Mouse (Mus musculus) myocyte (in vitro differentiated cells): ENCODE results near the gene a. TPM values are rescaled to one million over a fixed set of nuclear protein-coding genes. Genes with fewer than 3 reads are reported as not detected.

ENCODE experiments used
- H3K27me3 ChIP-seq: one replicate; pipeline ENCODE4 v1.6.1; 2011; ENCODE audit not compliant: control insufficient read depth, insufficient read depth, insufficient read length
- H3K36me3 ChIP-seq: one replicate; pipeline ENCODE4 v1.6.1; 2011; ENCODE audit not compliant: control insufficient read depth, insufficient read depth
- H3K4me2 ChIP-seq: one replicate; pipeline ENCODE4 v1.6.1; 2011; ENCODE audit warnings: low read depth, control low read depth
- H3K4me3 ChIP-seq: one replicate; pipeline ENCODE4 v1.5.1; 2011; ENCODE audit warnings: mild to moderate bottlenecking, control low read depth, moderate library complexity
- H3K79me2 ChIP-seq: one replicate; pipeline ENCODE4 v1.6.1; 2011; ENCODE audit not compliant: control insufficient read depth, insufficient read depth
- H3ac ChIP-seq: one replicate; pipeline ENCODE4 v1.6.1; 2011; ENCODE audit not compliant: control insufficient read depth, insufficient read length
- CEBPB ChIP-seq: IDR thresholded peaks from 2 replicates; pipeline ENCODE4 v1.6.1; 2011; ENCODE audit warnings: mild to moderate bottlenecking, moderate library complexity; ENCODE audit not compliant: poor library complexity, insufficient read depth, severe bottlenecking
- E2F4 ChIP-seq: IDR thresholded peaks from one replicate; pipeline ENCODE4 v1.6.1; 2011; ENCODE audit warnings: mild to moderate bottlenecking, control low read depth, moderate library complexity; ENCODE audit not compliant: insufficient read depth
- MAX ChIP-seq: IDR thresholded peaks from one replicate; pipeline ENCODE4 v1.6.1; 2011; ENCODE audit warnings: low read depth, mild to moderate bottlenecking, control low read depth
- MYOD1 ChIP-seq, 3 experiments: IDR thresholded peaks; one replicate each; pipeline ENCODE4 v1.6.1; 2011; ENCODE audit warnings: control low read depth in 2 of 3, low read depth in 2 of 3, mild to moderate bottlenecking in 2 of 3, moderate library complexity in 1 of 3; ENCODE audit not compliant: insufficient read length in 2 of 3, control insufficient read depth in 1 of 3
- MYOG ChIP-seq, 3 experiments: IDR thresholded peaks; one replicate each; pipeline ENCODE4 v1.6.1; 2011; ENCODE audit warnings: control low read depth in 2 of 3, low read depth in 2 of 3, mild to moderate bottlenecking in 2 of 3; ENCODE audit not compliant: insufficient read length in 2 of 3, control insufficient read depth in 1 of 3, insufficient read depth in 1 of 3
- POLR2A ChIP-seq: IDR thresholded peaks from one replicate; pipeline ENCODE4 v1.6.1; 2011; ENCODE audit warnings: low read depth, mild to moderate bottlenecking, control low read depth, moderate library complexity; ENCODE audit not compliant: insufficient read length
- POLR2AphosphoS2 ChIP-seq: IDR thresholded peaks from one replicate; pipeline ENCODE4 v1.6.1; 2011; ENCODE audit warnings: low read depth, control low read depth; ENCODE audit not compliant: insufficient read length
- REST ChIP-seq: IDR thresholded peaks from one replicate; pipeline ENCODE4 v1.6.1; 2011; ENCODE audit warnings: mild to moderate bottlenecking, control low read depth, moderate library complexity; ENCODE audit not compliant: insufficient read depth, insufficient read length
- SRF ChIP-seq: IDR thresholded peaks from one replicate; pipeline ENCODE4 v1.6.1; 2011; ENCODE audit warnings: low read depth; ENCODE audit not compliant: control insufficient read depth, insufficient read length
- TCF12 ChIP-seq: IDR thresholded peaks from one replicate; pipeline ENCODE4 v1.6.1; 2011; ENCODE audit warnings: mild to moderate bottlenecking, control low read depth; ENCODE audit not compliant: poor library complexity, insufficient read depth, severe bottlenecking
- TCF3 ChIP-seq: IDR thresholded peaks from one replicate; pipeline ENCODE4 v1.6.1; 2011; ENCODE audit warnings: low read depth, control low read depth; ENCODE audit not compliant: insufficient read length
- USF1 ChIP-seq: IDR thresholded peaks from one replicate; pipeline ENCODE4 v1.6.1; 2011; ENCODE audit warnings: low read depth, mild to moderate bottlenecking, control low read depth, moderate library complexity
- polyA plus RNA-seq: library from polyadenylated mRNA; unstranded; fragments of >200 nt; fragmentation: generic; extraction: Trizol; gene quantifications from one replicate; pipeline ENCODE4 v1.2.1, GENCODE M21; 2012; ENCODE audit warnings: missing spikeins

a gene
- polyA plus RNA-seq, 1 experiment = not detected

GRCm38 (mm10) chr2:154749046-154750036, 41.9 kb upstream of the a start:
- H3K79me2 ChIP-seq = no peaks in the 10 kb centered on the region
- no peak overlapping the region for H3K4me2 ChIP-seq
- no peaks in the 10 kb centered on the region for H3K27me3 ChIP-seq
- TF ChIP-seq CEBPB (no peak), MAX (no peak), USF1 (no peak), REST (no peak), MYOD1 (IDR thresholded peaks at IDR 0.05; ENCODE audit: control insufficient read depth in 1 of 3, insufficient read length in 2 of 3, low read depth in 2 of 3) (no peak), E2F4 (no peak), SRF (no peak), TCF3 (no peak), POLR2A (no peak), MYOG (IDR thresholded peaks at IDR 0.05; ENCODE audit: control insufficient read depth in 1 of 3, insufficient read depth in 1 of 3, insufficient read length in 2 of 3, low read depth in 2 of 3) (no peak)
- no peak overlapping the region for H3K4me3 ChIP-seq
- H3K36me3 ChIP-seq = no peaks in the 10 kb centered on the region
- no peak overlapping the region for H3ac ChIP-seq

- no peaks in the 10 kb centered on the region for H3K36me3 ChIP-seq
- H3K79me2 ChIP-seq = no peaks in the 10 kb centered on the region
- no peaks in the 10 kb centered on the region for H3K27me3 ChIP-seq
- H3K4me2 ChIP-seq = peak overlapping the region; percentile 37
- no peak overlapping the region for H3K4me3 ChIP-seq
- no peak for TF ChIP-seq E2F4
- TF ChIP-seq MYOD1 (IDR thresholded peaks at IDR 0.05; ENCODE audit: control insufficient read depth in 1 of 3, insufficient read length in 2 of 3, low read depth in 2 of 3) = no peak
- TF ChIP-seq TCF12 = no peak
- no peak overlapping the region for H3ac ChIP-seq
Measured at GRCm38 (mm10) chr2:154751924-154752323, 39.3 kb upstream of the a start.

GRCm38 (mm10) chr2:154754068-154754560, 37.1 kb upstream of the a start:
- no peaks in the 10 kb centered on the region for H3K79me2 ChIP-seq

GRCm38 (mm10) chr2:154755791-154756190, 35.4 kb upstream of the a start:
- H3K4me2 ChIP-seq = no peak overlapping the region
- H3K79me2 ChIP-seq = no peaks in the 10 kb centered on the region
- TF ChIP-seq TCF3 (no peak), POLR2A (no peak), MYOD1 (IDR thresholded peaks at IDR 0.05; ENCODE audit: control insufficient read depth in 1 of 3, insufficient read length in 2 of 3, low read depth in 2 of 3) (no peak), SRF (no peak), USF1 (no peak), MAX (no peak), CEBPB (no peak), POLR2AphosphoS2 (no peak), REST (no peak), MYOG (IDR thresholded peaks at IDR 0.05; ENCODE audit: control insufficient read depth in 1 of 3, insufficient read depth in 1 of 3, insufficient read length in 2 of 3, low read depth in 2 of 3) (no peak), TCF12 (no peak), E2F4 (no peak)
- no peak overlapping the region for H3K4me3 ChIP-seq
- no peak overlapping the region for H3ac ChIP-seq
- H3K36me3 ChIP-seq = no peaks in the 10 kb centered on the region
- no peaks in the 10 kb centered on the region for H3K27me3 ChIP-seq

More at GRCm38 (mm10) chr2:154754068-154754560, 37.1 kb upstream of the a start:
- H3K27me3 ChIP-seq = no peaks in the 10 kb centered on the region
- no peaks in the 10 kb centered on the region for H3K36me3 ChIP-seq
- H3ac ChIP-seq = no peak overlapping the region
- TF ChIP-seq CEBPB (no peak), E2F4 (no peak), MYOG (IDR thresholded peaks at IDR 0.05; ENCODE audit: control insufficient read depth in 1 of 3, insufficient read depth in 1 of 3, insufficient read length in 2 of 3, low read depth in 2 of 3) (no peak)
- no peak overlapping the region for H3K4me3 ChIP-seq
- no peak overlapping the region for H3K4me2 ChIP-seq

- H3ac ChIP-seq = no peak overlapping the region
- H3K4me2 ChIP-seq = no peak overlapping the region
- H3K4me3 ChIP-seq = no peak overlapping the region
- TF ChIP-seq MAX (no peak), SRF (no peak), REST (no peak), E2F4 (no peak), USF1 (no peak), TCF12 (no peak)
- no peaks in the 10 kb centered on the region for H3K36me3 ChIP-seq
- H3K79me2 ChIP-seq = no peaks in the 10 kb centered on the region
- H3K27me3 ChIP-seq = no peaks in the 10 kb centered on the region
Measured at GRCm38 (mm10) chr2:154757691-154758090, 33.5 kb upstream of the a start.
